Mouse (Mus musculus) monocyte, adult 5-6 weeks (primary cell): Measurements from ENCODE around the gene Cyp4f15. TPM values are rescaled to one million over a fixed set of nuclear protein-coding genes. Genes with fewer than 3 reads are reported as not detected.
"Not testable (repeated sequence)": the region's sequence is repeated elsewhere in the genome, so short reads cannot be mapped to it uniquely, and the experiment has no call there.

Experiments used
- ATAC-seq: fragments of 153-309, 156-312 bp; replicated peaks from 2 replicates; pipeline ENCODE4 v1.8.0; 2017; ENCODE audit warnings: mild to moderate bottlenecking; ENCODE audit not compliant: low TSS enrichment, insufficient number of reproducible peaks, severe bottlenecking, poor library complexity, low FRiP score
- total RNA-seq: library from RNA; stranded (forward); fragments of 200-1000, 200-491, 200-594 nt; gene quantifications from 3 replicates; pipeline ENCODE4 v1.2.3, GENCODE M21; 2017

Gene Cyp4f15
- total RNA-seq, result not detected in 3 replicates

DNA sequence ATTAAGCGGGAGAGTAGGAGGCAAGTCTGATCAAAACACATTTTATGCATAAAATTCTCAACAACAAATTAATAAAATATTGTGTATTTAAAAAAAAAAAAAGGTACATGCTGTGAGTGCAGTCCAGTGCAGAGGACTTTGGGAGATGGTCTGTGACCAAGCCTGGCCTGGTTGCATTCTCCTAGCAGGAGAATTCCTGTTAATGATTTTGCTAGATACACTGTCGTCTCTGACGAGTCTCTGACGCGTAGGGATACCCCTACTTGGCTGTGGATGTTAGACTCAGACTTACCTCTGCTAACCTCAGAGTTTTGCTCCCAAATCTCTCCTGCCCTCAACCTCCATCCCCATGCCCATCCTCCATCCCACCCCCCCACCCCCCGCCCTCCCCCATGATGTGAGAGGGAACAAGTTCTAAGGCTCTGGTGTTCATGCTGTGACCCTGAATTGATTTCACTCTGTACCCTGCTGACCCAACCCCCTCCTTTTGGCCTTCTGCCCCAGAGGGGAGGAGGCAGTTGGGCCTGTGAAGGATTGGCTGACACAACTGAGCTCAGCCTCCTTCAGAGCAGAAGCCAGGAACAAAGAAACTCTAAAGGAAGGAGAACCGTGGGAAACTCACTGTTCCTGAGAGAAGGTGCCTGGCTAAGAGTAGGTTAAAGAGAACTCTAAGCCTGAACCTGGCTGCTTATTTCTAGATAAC is at the start of gene Cyp4f15:
Gene Cyp4f15, plus strand, starts transcription at position 580 of the 703 bp plus-strand sequence.
- ATAC-seq, result no peak

DNA sequence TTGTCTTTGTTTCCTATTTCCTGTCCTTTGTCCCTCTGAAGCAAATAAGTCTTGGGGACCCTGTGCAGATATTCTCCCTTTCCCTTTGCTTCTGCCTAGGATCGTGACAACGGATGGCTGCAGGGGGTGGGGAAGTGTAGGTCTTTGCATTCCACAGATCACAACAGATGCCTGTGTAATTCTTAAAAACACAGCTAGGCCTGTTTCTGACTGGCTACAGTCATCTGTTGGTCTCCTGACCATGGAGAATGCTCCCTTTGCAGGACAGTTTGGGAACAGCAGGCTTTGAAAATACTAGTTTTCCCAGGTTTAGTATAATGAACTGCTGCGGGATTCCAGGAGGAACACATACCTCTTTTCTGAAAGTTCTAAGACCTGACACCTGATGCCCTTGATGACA is 49.1 kb upstream of the Cyp4f15 start:
- no peak for ATAC-seq

DNA sequence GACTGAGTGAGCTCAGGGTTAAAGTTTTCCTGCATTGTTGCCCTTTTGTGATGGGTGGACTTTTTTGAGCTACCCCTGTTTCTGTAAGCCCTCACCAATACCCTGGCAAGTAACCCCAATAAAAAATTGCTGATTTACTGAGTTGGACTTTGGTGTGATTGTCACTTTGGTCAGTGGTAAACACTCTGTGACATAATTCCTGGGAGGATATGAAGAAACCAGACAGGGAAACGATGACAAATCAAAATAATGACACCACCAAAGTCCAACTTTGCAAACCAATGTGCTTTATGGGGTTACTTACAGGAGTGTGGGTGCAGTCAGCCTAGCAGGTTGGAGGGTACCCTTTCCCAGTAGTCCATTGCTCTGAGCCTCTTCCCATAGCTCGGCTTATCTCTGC is 48.3 kb upstream of the Cyp4f15 start:
- no peak for ATAC-seq

DNA sequence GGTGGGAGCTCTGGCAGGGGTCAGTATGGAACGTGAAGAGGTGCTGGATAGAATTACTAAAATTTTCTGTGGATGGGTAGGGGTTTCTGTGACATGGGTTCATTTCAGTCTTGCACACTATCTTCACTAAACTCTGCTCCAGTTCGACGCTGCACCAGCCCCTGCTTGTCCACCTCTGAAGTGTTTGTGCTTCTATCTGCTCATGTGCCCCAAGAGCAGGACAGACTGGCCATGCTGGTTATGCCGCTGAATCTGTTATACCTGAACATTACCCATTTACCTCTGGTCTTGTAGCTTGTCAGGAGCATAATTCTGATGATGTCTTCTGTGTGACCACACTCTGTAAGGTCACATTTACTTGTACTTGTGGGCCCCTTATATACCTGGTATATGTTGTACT is 38.8 kb upstream of the Cyp4f15 start:
- no peak for ATAC-seq

DNA sequence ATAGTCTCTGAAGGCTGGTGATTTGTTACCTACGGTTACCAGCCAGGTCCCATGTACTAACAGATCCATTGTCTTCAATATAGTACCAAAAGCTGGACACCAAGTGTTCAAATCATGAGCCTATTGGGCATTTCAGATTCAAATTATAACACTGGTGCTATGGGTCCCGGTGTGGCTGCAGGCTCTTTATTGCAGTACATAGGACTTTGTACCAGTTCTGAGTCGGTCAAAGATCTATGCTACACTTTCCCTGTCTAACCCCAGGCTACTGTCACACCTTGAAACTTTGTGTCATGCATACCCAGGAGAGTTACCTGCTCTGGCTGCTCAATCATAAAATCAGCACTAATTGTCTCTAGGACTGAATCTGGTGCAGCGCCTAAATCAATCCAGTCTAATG is 31.6 kb upstream of the Cyp4f15 start:
- ATAC-seq, result no peak

DNA sequence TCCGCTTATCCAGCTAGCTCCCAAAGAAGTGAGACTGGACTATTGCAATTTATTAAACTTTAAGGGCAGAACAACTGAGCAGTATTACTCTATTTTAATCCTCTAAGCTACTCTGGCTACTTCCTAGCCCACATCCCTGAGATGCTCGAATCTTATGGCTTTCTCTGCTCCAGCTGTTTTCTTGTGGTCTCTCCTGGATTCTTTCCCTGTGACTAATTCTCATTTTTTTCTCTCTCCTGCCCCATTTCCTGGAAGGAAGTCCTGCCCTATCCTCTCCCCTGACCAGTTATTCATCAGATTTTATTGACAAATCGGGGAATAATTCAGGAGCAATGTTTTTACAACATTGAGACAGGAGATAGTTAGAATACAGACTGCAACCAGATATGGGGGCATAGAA is 28.4 kb upstream of the Cyp4f15 start:
- ATAC-seq, result no peak

DNA sequence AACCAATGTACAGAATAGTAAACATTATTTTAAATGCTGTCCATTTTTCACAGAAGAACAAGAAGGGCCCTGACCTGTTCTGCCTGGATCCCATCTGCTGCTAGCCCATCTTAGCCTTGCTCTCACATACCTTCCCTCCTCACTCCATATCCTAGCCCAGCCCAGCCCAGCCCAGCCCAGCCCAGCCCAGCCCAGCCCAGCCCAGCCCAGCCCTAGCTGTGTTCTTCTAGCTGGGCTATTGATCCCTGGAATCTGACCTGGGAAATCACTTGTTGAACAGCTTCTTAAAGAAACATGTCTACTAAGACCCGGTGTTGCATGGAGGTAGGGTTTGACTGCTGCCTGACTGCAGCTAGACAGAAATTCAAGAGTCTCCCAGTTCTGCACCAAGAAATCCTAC is 27.2 kb upstream of the Cyp4f15 start:
- ATAC-seq, result no peak

DNA sequence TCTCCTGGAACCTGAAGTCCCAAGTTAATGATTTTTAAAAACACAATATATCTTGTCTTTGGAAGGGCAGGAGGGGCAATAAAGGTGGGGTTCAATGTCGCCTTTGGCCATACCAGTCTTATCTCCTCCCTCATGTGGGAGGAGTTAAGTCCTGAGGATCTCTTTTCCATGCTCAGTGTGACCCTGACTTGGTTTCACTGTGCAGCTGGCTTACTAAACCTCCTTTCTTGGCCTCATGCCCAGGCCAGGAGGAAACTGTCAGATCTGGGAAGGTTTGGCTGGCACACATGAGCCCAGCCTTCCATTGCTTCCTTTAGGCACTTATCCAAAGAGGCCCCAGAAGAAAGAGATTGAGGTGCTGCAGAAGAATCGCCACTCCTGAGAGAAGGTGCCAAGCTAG is 26.7 kb upstream of the Cyp4f15 start, which contains the start of gene Cyp4f40:
Gene Cyp4f40, plus strand, starts transcription at position 189 of the 400 bp plus-strand sequence.
- ATAC-seq, result no peak

DNA sequence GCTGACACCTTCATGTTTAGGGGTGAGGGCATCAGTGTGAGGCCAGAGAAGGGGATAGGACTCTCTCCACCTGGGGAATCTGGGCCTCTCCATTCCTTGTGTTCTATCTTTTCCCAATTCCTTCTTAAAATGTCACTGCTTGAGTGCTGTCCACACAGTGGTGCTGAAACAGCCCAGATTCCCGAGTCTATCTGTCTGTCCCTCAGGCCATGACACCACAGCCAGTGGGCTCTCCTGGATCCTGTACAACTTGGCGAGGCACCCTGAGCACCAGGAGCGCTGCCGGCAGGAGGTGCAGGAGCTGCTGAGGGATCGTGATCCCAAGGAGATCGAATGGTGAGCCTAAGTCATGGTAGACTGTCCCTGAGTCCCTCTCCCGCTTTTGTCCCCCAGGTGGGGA is 11.5 kb upstream of the Cyp4f15 start:
- no peak for ATAC-seq

DNA sequence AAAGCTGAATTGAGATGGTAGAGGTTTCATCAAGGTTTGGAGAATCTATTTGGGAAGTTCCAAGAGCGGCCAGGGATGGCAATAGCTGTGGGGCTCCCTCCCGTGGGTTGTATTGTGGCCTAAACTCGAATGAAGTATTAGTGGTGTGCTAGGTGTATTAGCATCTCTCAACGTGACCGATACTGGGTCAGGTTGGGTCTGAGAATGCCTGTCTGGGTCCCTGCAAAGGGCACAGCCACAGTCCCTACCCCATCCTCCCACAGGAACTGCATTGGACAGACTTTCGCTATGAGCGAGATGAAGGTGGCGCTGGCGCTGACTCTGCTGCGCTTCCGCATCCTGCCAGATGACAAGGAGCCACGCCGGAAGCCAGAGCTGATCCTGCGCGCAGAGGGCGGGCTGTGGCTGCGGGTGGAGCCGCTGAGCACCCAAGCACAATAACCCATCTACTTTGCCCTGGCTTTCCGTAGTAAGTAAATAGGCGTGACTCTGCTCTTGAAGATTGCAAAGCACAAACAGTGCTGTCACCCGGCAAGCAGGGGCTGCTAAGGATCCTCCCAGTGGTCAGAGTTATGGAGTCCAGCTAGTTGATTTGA is 9.3 kb upstream of the Cyp4f15 start:
- no peak for ATAC-seq

DNA sequence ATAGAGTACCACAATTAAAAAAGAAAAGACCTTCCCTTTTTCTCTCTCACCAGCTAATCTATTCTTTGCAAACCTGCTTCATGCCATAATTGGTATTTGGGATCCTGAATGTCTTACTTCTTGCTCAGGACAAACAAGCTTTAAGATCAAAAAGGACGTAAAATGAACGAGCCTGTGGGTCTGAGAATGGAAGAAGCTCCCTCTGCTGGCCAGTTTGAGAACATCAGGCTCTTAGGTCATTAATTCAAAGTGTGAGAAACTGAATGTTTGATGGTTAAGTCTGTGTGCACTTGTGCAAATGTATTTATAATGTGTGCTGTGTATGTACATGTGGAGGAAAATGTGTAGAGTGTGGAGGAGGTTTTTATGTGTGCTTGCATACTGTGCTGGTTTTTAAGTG is 5.0 kb upstream of the Cyp4f15 start:
- peak; percentile 59; the same call in 1 of the 2 replicates for ATAC-seq

DNA sequence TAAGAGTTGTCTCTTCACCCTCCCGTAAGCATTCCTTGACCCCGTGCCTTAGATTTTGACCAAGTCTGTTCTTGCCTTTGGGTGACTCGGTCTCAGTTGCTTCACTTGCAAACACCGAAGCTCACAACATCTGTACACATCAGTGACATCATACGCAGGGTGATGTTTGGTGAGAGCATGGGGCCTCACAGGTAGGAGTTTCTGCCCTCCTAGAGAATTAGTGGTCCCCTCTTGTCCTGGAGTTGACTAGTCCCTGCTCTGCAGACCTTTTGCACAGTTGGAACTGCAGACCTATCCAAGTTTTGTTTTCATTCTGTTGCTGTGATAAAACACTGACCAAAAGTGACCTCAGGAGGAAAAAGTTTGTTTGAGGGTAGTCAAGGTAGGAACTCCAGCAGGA is 1.3 kb downstream of the Cyp4f15 start:
- no peak for ATAC-seq

DNA sequence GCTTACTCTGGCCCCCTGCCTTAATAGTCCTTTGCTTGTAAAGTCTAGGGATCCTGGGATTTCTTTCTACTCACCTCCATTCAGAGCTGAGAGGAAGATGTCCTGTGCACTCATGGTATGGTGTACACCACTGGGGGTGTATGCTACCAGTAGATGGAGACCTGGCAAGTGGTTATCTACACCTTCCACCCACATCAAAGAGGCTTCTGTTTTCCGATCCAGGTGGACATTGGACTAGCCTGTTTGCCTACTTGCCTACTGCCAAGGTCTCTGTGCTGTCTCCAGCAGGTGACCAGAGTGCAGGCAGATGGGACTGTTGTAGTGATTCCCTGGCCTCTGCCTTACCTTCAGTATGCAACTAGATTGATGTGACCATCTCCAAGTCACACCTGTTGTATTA is 5.5 kb downstream of the Cyp4f15 start:
- ATAC-seq, result no peak

DNA sequence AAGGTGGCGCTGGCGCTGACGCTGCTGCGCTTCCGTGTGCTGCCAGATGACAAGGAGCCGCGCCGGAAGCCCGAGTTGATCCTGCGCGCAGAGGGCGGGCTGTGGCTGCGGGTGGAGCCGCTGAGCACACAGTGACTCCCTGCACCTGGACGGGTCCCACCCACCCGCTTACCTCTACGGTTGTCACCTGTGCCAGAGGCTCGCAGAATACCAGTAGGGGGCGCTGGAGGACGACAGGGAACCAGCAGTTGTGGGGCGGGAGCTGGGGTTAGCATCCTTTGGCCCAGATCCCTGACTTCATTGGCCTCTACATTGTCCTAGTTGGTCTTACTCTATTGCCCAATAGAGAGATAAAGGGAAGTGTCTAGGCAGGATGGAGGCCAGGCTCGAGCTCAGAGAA is 17.4 kb downstream of the Cyp4f15 start:
- no peak for ATAC-seq

DNA sequence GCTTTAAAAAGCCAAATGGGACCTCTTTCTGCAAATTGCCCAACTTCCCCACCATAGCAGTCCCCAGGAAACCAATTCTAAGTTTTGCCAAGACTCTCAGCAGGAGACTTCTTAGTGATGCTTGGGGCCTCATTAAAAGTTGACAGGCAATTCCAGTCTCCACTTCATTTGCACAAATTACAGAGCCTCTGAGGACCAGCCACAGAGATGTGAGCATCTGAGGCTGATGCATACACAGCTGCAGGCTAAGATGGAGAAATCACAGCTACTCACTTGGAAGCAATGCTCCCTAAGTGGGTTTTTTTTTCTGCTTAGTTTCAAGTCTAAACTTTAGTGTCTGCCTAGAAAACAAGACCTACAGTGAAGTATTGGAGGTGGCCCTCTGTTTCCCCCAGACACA is 25.1 kb downstream of the Cyp4f15 start:
- not testable (repeated sequence) for ATAC-seq

DNA sequence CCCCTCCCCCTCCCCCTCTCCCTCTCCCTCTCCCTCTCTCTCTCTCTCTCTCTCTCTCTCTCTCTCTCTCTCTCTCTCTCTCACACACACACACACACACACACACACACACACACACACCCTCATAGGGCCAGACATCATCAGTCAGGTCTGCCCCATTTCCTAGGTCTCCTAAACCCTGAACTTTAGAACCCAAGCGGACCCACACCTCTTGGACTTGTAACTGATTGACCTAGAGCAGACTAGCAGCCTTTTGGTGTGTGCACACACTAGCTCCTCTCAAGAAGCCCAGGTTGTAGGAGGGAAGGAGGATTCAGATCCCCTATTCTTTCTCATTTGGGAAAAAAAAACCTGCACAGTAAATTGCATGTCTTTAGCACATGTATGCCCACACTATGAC is 36.7 kb downstream of the Cyp4f15 start:
- not testable (repeated sequence) for ATAC-seq

DNA sequence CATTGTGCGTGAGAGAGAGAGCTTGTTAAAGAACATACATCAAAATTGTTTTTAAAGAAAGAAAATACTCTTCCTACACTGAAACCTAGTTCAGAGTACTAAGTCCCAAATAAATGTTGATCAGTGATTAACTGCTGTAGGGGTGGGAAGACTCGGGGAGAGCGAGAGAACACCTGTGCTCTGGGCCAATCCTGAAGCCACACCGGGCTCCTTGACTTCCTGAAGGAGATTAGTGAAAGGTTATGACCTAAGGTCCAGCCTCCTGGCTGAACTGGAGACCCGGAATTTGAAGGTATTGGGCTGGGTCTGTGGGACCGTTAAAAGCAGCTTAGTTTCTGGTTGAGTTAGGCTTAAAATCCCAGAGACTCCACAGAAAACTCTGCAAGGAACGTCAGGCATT is 37.3 kb downstream of the Cyp4f15 start:
- no peak for ATAC-seq

DNA sequence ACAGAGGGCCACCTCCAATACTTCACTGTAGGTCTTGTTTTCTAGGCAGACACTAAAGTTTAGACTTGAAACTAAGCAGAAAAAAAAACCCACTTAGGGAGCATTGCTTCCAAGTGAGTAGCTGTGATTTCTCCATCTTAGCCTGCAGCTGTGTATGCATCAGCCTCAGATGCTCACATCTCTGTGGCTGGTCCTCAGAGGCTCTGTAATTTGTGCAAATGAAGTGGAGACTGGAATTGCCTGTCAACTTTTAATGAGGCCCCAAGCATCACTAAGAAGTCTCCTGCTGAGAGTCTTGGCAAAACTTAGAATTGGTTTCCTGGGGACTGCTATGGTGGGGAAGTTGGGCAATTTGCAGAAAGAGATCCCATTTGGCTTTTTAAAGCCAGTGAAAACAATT is 40.9 kb downstream of the Cyp4f15 start:
- not testable (repeated sequence) for ATAC-seq

DNA sequence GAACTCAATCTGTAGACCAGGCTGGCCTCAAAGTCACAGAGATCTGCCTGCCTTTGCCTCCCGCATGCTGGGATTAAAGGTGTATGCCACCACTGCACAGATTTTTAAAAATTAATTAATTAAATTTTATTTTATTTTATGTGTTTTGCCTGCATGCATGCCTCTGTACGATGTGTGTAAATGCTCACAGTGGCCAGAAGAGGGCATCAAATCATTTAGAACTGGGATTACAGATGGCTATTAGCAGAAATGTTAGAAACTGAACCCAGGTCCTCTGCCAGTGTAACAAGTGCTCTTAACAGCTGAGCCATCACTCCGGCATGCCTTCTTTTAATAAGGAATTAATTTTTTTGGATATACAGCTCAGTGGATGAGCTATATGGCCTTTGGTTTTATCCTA is 43.6 kb downstream of the Cyp4f15 start:
- no peak for ATAC-seq

DNA sequence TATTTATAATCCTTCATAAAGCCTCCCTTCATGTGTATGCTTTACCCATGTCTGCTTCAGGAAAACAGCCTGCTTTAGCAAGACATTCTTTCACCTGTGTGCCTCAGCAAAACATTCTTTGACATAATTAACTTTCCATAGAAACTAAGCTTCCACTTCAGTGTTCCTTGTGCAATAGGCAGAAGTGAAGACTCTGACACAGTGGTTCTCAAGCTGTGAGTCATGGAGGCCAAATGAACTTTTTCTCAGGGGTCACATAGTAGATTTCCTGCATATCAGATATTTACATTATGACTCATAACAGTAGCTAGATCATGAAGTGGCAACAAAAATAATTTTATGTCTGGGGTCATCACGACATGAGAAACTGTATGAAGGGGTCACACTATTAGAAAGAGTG is 53.0 kb downstream of the Cyp4f15 start:
- no peak for ATAC-seq

DNA sequence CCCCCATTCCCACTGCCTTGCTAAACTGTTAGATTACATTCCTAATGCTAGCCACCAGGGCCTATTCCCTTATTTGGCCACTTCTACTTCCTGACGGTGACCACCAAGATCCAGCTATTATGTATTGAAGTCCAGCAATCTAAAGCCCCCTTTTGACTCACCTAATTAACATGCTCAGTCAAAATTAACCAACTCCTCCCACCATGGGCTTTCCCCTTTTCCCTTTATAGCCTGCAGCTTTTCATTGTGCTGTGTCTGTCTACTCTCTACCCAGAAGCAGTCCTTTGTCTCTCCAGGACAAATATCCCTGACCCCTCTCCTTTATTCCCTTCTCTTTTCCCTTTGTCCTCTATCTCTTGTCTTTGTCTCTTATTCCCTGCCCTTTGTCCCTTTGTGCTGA is 55.6 kb downstream of the Cyp4f15 start:
- no peak for ATAC-seq
